Comparison of ENCODE assay signal across 1 mouse cellular context in genomic region chr6:148941880-148942279, GRCm38 (mm10).
TF ChIP-seq lines count a peak whose summit lies in the region.

No protein-coding gene starts in this region.

TF ChIP-seq in ES-E14, 5 proteins besides CTCF, POLR2A, EP300 and RAD21 (continued from another document):
- no peak for TF ChIP-seq HCFC1 (IDR thresholded peaks at IDR 0.05; ENCODE audit: borderline replicate concordance, insufficient read depth, low read length)
TF ChIP-seq in ES-E14: peak in this region for 0.
